Mouse (Mus musculus): ENCODE data around the gene Pigb. TPM values are rescaled to one million over a fixed set of nuclear protein-coding genes. Genes with fewer than 3 reads are reported as not detected.

Gene Pigb
- polyA plus RNA-seq, 1 experiment, result 23.9 TPM

- DNase-seq, result peak; percentile 57 to 67
- H3K4me3 ChIP-seq (replicated peaks; ENCODE audit: insufficient read depth, low read depth, low read length), result no peak overlapping the region
- no peak overlapping the region for H3K27ac ChIP-seq (ENCODE audit: insufficient read depth, low read length)
- peaks cover 2% of the 10 kb centered on the region; the same call in 1 of the 2 replicates for H3K4me1 ChIP-seq (ENCODE audit: control insufficient read depth, insufficient read depth, low read length)
- no peaks in the 10 kb centered on the region for H3K27me3 ChIP-seq (ENCODE audit: control insufficient read depth, insufficient read depth, low read length)
- peak; percentile 61; the same call in 1 of the 2 replicates for TF ChIP-seq CTCF (IDR thresholded peaks at IDR 0.05; ENCODE audit: borderline replicate concordance, insufficient read depth, low read depth, low read length)
- TF ChIP-seq POLR2A (IDR thresholded peaks at IDR 0.05; ENCODE audit: borderline replicate concordance, insufficient read depth, low read length), result no peak
- 11% methylated on average over 11 of the region's 11 CpGs for WGBS
Observed at GRCm38 (mm10) chr9:72968349-72969061, 71.7 kb downstream of the Pigb start.

- 81% methylated on average over 15 of the region's 15 CpGs for WGBS
- H3K27me3 ChIP-seq (ENCODE audit: control insufficient read depth, insufficient read depth, low read length), result no peaks in the 10 kb centered on the region
- H3K27ac ChIP-seq (ENCODE audit: insufficient read depth, low read length), result no peak overlapping the region
- no peak overlapping the region for H3K4me3 ChIP-seq (replicated peaks; ENCODE audit: insufficient read depth, low read depth, low read length)
- no peak for DNase-seq
- TF ChIP-seq CTCF (IDR thresholded peaks at IDR 0.05; ENCODE audit: borderline replicate concordance, insufficient read depth, low read depth, low read length), result no peak
- TF ChIP-seq POLR2A (IDR thresholded peaks at IDR 0.05; ENCODE audit: borderline replicate concordance, insufficient read depth, low read length), result no peak
- no peaks in the 10 kb centered on the region for H3K4me1 ChIP-seq (ENCODE audit: control insufficient read depth, insufficient read depth, low read length)
Observed at GRCm38 (mm10) chr9:72961959-72962358, 78.2 kb downstream of the Pigb start.

GRCm38 (mm10) chr9:72961346-72961745 lies 78.8 kb downstream of the Pigb start:
- Histone ChIP-seq H3K4me1 (ENCODE audit: control insufficient read depth, insufficient read depth, low read length) (no peaks in the 10 kb centered on the region), H3K4me3 (replicated peaks; ENCODE audit: insufficient read depth, low read depth, low read length) (no peak overlapping the region), H3K27me3 (ENCODE audit: control insufficient read depth, insufficient read depth, low read length) (no peaks in the 10 kb centered on the region), H3K27ac (ENCODE audit: insufficient read depth, low read length) (no peak overlapping the region)
- no peak for DNase-seq
- 79% methylated on average over 8 of the region's 8 CpGs for WGBS
- TF ChIP-seq POLR2A (IDR thresholded peaks at IDR 0.05; ENCODE audit: borderline replicate concordance, insufficient read depth, low read length) (no peak), CTCF (IDR thresholded peaks at IDR 0.05; ENCODE audit: borderline replicate concordance, insufficient read depth, low read depth, low read length) (no peak)

- Histone ChIP-seq H3K4me3 (replicated peaks; ENCODE audit: insufficient read depth, low read depth, low read length) (peak within 1 kb of the TSS; percentile 90), H3K27me3 (ENCODE audit: control insufficient read depth, insufficient read depth, low read length) (no peaks in the 10 kb centered on the region), H3K4me1 (ENCODE audit: control insufficient read depth, insufficient read depth, low read length) (no peaks in the 10 kb centered on the region), H3K27ac (ENCODE audit: insufficient read depth, low read length) (no peak within 1 kb of the TSS)
- no peak for TF ChIP-seq CTCF (IDR thresholded peaks at IDR 0.05; ENCODE audit: borderline replicate concordance, insufficient read depth, low read depth, low read length)
- TF ChIP-seq POLR2A (IDR thresholded peaks at IDR 0.05; ENCODE audit: borderline replicate concordance, insufficient read depth, low read length), result peak; percentile 33; the same call in 1 of the 2 replicates
- WGBS, result 2% methylated on average over 43 of the region's 43 CpGs
- DNase-seq, result peak; percentile 69 to 72
Observed at GRCm38 (mm10) chr9:72958521-72959450, 81.4 kb downstream of the Pigb start, which contains the start of the genes Dyx1c1 and Gm44503. Gene Dyx1c1 (plus strand): TSS chr9:72958785. Gene Gm44503 (plus strand): TSS chr9:72958852.

Other genes with a start within 250 kb of the Pigb start
- 0.46 and 0.57 TPM in 2 replicates for gene Prtg, start 233.5 kb downstream of the Pigb start, polyA plus RNA-seq (2012; rRNA removed)
- 9.8 and 10.0 TPM in 2 replicates for gene Pygo1, start 114.7 kb downstream of the Pigb start, polyA plus RNA-seq (2012; rRNA removed)
- 1.7 and 2.1 TPM in 2 replicates for gene Dyx1c1, start 81.6 kb downstream of the Pigb start, polyA plus RNA-seq (2012; rRNA removed)
- 0.07 TPM in 1 of 2 replicates, not detected in the other for gene Gm44503, start 81.5 kb downstream of the Pigb start, polyA plus RNA-seq (2012; rRNA removed)
- gene Ccpg1os, start 55.0 kb downstream of the Pigb start, polyA plus RNA-seq (2012; rRNA removed), result 14.6 and 19.0 TPM in 2 replicates
- 76.8 and 77.2 TPM in 2 replicates for gene Ccpg1, start 54.9 kb downstream of the Pigb start, polyA plus RNA-seq (2012; rRNA removed)
- gene Rab27a, start 4.5 kb upstream of the Pigb start, polyA plus RNA-seq (2012; rRNA removed), result 12.7 and 13.5 TPM in 2 replicates
- gene Khdc3, start 61.5 kb upstream of the Pigb start, polyA plus RNA-seq (2012; rRNA removed), result 0.44 and 0.51 TPM in 2 replicates
- gene Gm20509, start 62.1 kb upstream of the Pigb start, polyA plus RNA-seq (2012; rRNA removed), result 0.17 TPM in 1 of 2 replicates, not detected in the other
- gene Rsl24d1, start 73.0 kb upstream of the Pigb start, polyA plus RNA-seq (2012; rRNA removed), result 62.7 and 73.7 TPM in 2 replicates

All from cerebellum, adult 2 months (tissue).